Mouse (Mus musculus) naive thymus-derived CD4-positive, alpha-beta T cell, adult 2 months (primary cell): ENCODE results near the gene Gm28053.
A peak's percentile ranks its signal among the peaks of the same experiment; 100 is the strongest.
"Not testable (repeated sequence)": the region's sequence is repeated elsewhere in the genome, so short reads cannot be mapped to it uniquely, and the experiment has no call there.

Experiments used
- DNase-seq: peaks from one replicate; pipeline ENCODE4 v3.0.0-alpha.2; 2011; ENCODE audit warnings: low read depth

The Gm28053 gene

GRCm38 (mm10) chr6:48718455-48718854 lies at the start of gene Gm28053, which contains the start of gene Gimap7:
TSS of gene Gm28053 (plus strand) at chr6:48718607.
TSS of gene Gimap7 (plus strand) at chr6:48718621.
- DNase-seq: peak; percentile 94

- DNase-seq: peak; percentile 60
Observed at GRCm38 (mm10) chr6:48669446-48669969, 48.9 kb upstream of the Gm28053 start.

- peak; percentile 65 for DNase-seq
Observed at GRCm38 (mm10) chr6:48674291-48675058, 43.9 kb upstream of the Gm28053 start.

GRCm38 (mm10) chr6:48675400-48675930 lies 42.9 kb upstream of the Gm28053 start:
- no peak for DNase-seq

- peak; percentile 92 for DNase-seq
Observed at GRCm38 (mm10) chr6:48675931-48676859, 42.2 kb upstream of the Gm28053 start, which contains the start of gene Gimap9. TSS of gene Gimap9 (plus strand) at chr6:48676129.

GRCm38 (mm10) chr6:48676860-48677415 lies 41.5 kb upstream of the Gm28053 start:
- DNase-seq: no peak

- DNase-seq: no peak
Observed at GRCm38 (mm10) chr6:48677492-48678345, 40.7 kb upstream of the Gm28053 start.

- DNase-seq: no peak
Observed at GRCm38 (mm10) chr6:48678391-48678790, 40.0 kb upstream of the Gm28053 start.

- DNase-seq: peak; percentile 77
Observed at GRCm38 (mm10) chr6:48679701-48680100, 38.7 kb upstream of the Gm28053 start.

- peak; percentile 83 for DNase-seq
Observed at GRCm38 (mm10) chr6:48680421-48680820, 38.0 kb upstream of the Gm28053 start.

- DNase-seq: peak; percentile 73
Observed at GRCm38 (mm10) chr6:48681472-48682090, 36.8 kb upstream of the Gm28053 start.

GRCm38 (mm10) chr6:48682271-48682670 lies 36.1 kb upstream of the Gm28053 start:
- DNase-seq: no peak

GRCm38 (mm10) chr6:48683263-48683821 lies 35.1 kb upstream of the Gm28053 start:
- not testable (repeated sequence) for DNase-seq

GRCm38 (mm10) chr6:48684319-48684718 lies 34.1 kb upstream of the Gm28053 start, which contains the start of gene Gimap4:
TSS of gene Gimap4 (plus strand) at chr6:48684549.
- peak; percentile 72 for DNase-seq

- DNase-seq: no peak
Observed at GRCm38 (mm10) chr6:48684806-48685205, 33.6 kb upstream of the Gm28053 start.

GRCm38 (mm10) chr6:48685251-48685650 lies 33.2 kb upstream of the Gm28053 start:
- peak; percentile 59 for DNase-seq

GRCm38 (mm10) chr6:48685694-48686665 lies 32.4 kb upstream of the Gm28053 start:
- peak; percentile 56 for DNase-seq

- no peak for DNase-seq
Observed at GRCm38 (mm10) chr6:48687077-48687476, 31.3 kb upstream of the Gm28053 start.

GRCm38 (mm10) chr6:48689320-48689719 lies 29.1 kb upstream of the Gm28053 start:
- no peak for DNase-seq
